Mouse (Mus musculus) liver, embryonic 14.5 days (tissue): ENCODE measurements around the gene Flt3l.

ENCODE experiments used
- CTCF ChIP-seq: IDR thresholded peaks from 2 replicates; pipeline ENCODE4 v1.5.1; 2016; ENCODE audit warnings: antibody characterized with exemption, low read depth, control low read depth
- EP300 ChIP-seq: IDR thresholded peaks from 2 replicates; pipeline ENCODE4 v1.6.1; 2016; ENCODE audit warnings: antibody characterized with exemption, low read depth

GRCm38 (mm10) chr7:45166950-45167401 is 30.7 kb upstream of the Flt3l start:
- no peak for TF ChIP-seq CTCF
- TF ChIP-seq EP300, result no peak
